Mouse (Mus musculus) spleen, adult 2 months (tissue): Measurements from ENCODE around the gene Adamts8.

Experiments used
- CTCF ChIP-seq: fragments of 200-500 bp; IDR thresholded peaks from 2 replicates; pipeline ENCODE4 v1.5.1; 2011; ENCODE audit warnings: mild to moderate bottlenecking, inconsistent platforms; ENCODE audit not compliant: insufficient read depth, insufficient read length, insufficient replicate concordance; ENCODE audit errors: extremely low read depth
- POLR2A ChIP-seq: fragments of 200-500 bp; IDR thresholded peaks from 2 replicates; pipeline ENCODE4 v1.6.1; 2011; ENCODE audit warnings: low read depth, low read length, inconsistent platforms

GRCm38 (mm10) chr9:30949971-30950370 lies 7.6 kb downstream of the Adamts8 start:
- TF ChIP-seq POLR2A (no peak), CTCF (no peak)
